Mouse (Mus musculus) embryonic facial prominence, embryonic 10.5 days (tissue): ENCODE measurements around the gene Dda1. TPM values are rescaled to one million over a fixed set of nuclear protein-coding genes. Genes with fewer than 3 reads are reported as not detected.

Experiments
- DNase-seq: peaks from one replicate; pipeline ENCODE4 v3.0.0-alpha.2; 2017; ENCODE audit warnings: low spot score
- H3K27ac ChIP-seq: fragments of 300-500 bp; sonication (generic); replicated peaks from 2 replicates; pipeline ENCODE4 v1.5.1; 2016; ENCODE audit warnings: mild to moderate bottlenecking
- H3K27me3 ChIP-seq: fragments of 300-500 bp; sonication (generic); replicated peaks from 2 replicates; pipeline ENCODE4 v1.6.1; 2016; ENCODE audit warnings: low read depth, mild to moderate bottlenecking; ENCODE audit not compliant: poor library complexity, severe bottlenecking
- H3K36me3 ChIP-seq: fragments of 300-500 bp; sonication (generic); replicated peaks from 2 replicates; pipeline ENCODE4 v1.6.1; 2016; ENCODE audit warnings: mild to moderate bottlenecking, moderate library complexity
- H3K4me1 ChIP-seq: fragments of 300-500 bp; sonication (generic); 2 replicates; pipeline ENCODE4 v1.6.1; 2016
- H3K4me3 ChIP-seq: fragments of 300-500 bp; sonication (generic); 2 replicates; pipeline ENCODE4 v1.5.1; 2016; ENCODE audit warnings: mild to moderate bottlenecking, moderate library complexity
- H3K9me3 ChIP-seq: fragments of 300-500 bp; sonication (generic); 2 replicates; pipeline ENCODE4 v1.6.1; 2016; ENCODE audit warnings: mild to moderate bottlenecking
- WGBS: fragments of 180-500 bp; shearing (Covaris S2); methylation state at CpG from one replicate; pipeline ENCODE4 v1.1.7; 2016; 5-methylcytosine and 5-hydroxymethylcytosine counted together
- polyA plus RNA-seq: library from polyadenylated mRNA; unstranded; fragments of >200 nt; fragmentation: Nextera tagmentation; extraction: Ambion mirVana; gene quantifications from 2 replicates; pipeline ENCODE4 v1.2.1, GENCODE M21; 2016

The Dda1 gene
- polyA plus RNA-seq, 1 experiment from 2014 or later = 131 TPM

DNA sequence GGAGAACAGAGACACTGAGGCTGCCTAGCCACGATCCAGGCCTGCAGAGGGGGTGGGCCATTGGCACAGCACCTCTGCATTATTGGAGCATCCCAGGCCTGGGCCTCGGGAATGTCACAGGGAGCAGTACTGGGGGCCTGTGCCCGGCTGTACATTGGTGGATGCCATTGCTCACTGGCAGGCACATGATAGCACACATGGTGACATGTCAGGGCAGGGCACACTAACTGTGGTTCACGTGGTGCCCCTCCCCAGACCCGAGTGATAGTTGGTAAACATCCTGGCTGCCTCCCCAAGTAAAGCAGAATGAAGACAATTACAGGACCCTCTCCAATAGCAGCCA is 1.9 kb downstream of the Dda1 start:
- peaks cover 71% of the 10 kb centered on the region for H3K36me3 ChIP-seq
- H3K4me1 ChIP-seq = peaks cover 25% of the 10 kb centered on the region
- H3K27ac ChIP-seq = no peak overlapping the region
- DNase-seq = no peak
- WGBS = 84% methylated on average over 5 of the region's 5 CpGs
- H3K4me3 ChIP-seq = peak overlapping the region; percentile 99
- no peaks in the 10 kb centered on the region for H3K27me3 ChIP-seq
- H3K9me3 ChIP-seq = no peaks in the 10 kb centered on the region

DNA sequence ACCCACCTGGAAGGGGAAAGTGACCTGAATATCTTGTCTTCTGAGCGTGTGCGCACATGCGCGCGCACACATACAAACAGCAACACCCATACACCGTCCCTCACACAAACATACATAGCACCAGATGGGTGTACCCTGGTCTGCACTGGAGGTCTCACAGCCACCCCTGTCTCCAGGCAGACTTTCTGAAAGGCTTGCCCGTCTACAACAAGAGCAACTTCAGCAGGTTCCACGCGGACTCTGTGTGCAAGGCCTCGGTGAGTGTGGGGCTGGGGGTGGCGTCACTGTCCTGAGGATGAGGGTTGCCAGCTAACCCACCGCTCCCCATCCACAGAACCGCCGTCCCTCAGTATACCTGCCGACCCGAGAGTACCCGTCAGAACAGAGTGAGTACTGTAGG is 2.9 kb downstream of the Dda1 start:
- Histone ChIP-seq H3K4me3 (no peak overlapping the region), H3K9me3 (no peaks in the 10 kb centered on the region), H3K4me1 (peaks cover 33% of the 10 kb centered on the region), H3K27me3 (no peaks in the 10 kb centered on the region), H3K27ac (no peak overlapping the region), H3K36me3 (peaks cover 62% of the 10 kb centered on the region)
- no peak for DNase-seq
- WGBS = 93% methylated on average over 17 of the region's 17 CpGs

GRCm38 (mm10) chr8:71472601-71473386 is 3.8 kb downstream of the Dda1 start:
- Histone ChIP-seq H3K36me3 (peaks cover 61% of the 10 kb centered on the region), H3K27me3 (0 out of 2 replicates have a peak, but pooled peaks cover 5% of the 10 kb centered on the region), H3K9me3 (no peaks in the 10 kb centered on the region), H3K27ac (no peak overlapping the region), H3K4me3 (no peak overlapping the region), H3K4me1 (peaks cover 42% of the 10 kb centered on the region)
- 86% methylated on average over 8 of the region's 8 CpGs for WGBS
- DNase-seq = no peak

DNA sequence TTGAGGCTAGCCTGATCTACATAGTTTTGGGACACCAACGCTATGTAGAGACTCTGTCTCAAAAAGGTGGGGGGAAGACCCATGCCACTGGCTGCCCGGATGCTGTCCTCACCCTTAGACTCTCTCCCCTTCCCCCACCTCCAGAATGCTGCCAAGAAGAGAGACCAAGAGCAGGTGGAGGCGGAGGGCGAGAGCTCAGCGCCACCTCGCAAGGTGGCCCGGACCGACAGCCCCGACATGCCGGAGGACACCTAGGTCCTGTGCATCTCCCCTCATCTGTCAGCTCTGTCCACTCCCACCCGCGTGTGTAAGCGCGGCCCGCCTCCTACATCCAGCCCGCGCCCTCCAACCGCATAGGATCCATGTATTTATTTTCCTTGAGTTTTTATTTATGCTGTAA is 5.3 kb downstream of the Dda1 start:
- Histone ChIP-seq H3K9me3 (no peaks in the 10 kb centered on the region), H3K4me1 (peaks cover 40% of the 10 kb centered on the region), H3K36me3 (peaks cover 74% of the 10 kb centered on the region), H3K4me3 (no peak overlapping the region), H3K27me3 (peaks cover 19% of the 10 kb centered on the region), H3K27ac (no peak overlapping the region)
- DNase-seq = no peak
- 96% methylated on average over 18 of the region's 18 CpGs for WGBS

GRCm38 (mm10) chr8:71474785-71475701 is 6.0 kb downstream of the Dda1 start:
- H3K4me1 ChIP-seq = peaks cover 34% of the 10 kb centered on the region
- H3K4me3 ChIP-seq = peak overlapping the region; percentile 71
- peaks cover 19% of the 10 kb centered on the region for H3K27me3 ChIP-seq
- H3K9me3 ChIP-seq = no peaks in the 10 kb centered on the region
- DNase-seq = no peak
- no peak overlapping the region for H3K27ac ChIP-seq
- peaks cover 81% of the 10 kb centered on the region for H3K36me3 ChIP-seq
- WGBS = 89% methylated on average over 25 of the region's 25 CpGs

DNA sequence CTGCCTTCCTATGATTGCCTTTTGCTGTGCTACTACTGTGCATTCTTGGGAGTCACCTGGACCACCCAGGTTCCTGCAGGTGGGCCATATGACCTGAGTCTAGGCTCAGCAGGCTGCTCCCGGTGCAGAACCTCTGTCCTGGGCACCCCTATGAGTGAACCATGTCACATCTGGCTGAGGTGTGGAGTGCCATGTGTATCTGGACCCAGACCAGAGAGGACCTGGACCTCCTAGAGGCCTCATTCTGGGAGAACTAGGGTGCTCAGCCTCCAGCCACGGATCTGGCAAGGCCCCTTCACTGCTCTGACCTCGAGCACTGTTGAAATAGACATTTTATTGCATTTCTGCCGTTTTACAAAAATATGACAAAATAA is 6.7 kb downstream of the Dda1 start:
- Histone ChIP-seq H3K9me3 (no peaks in the 10 kb centered on the region), H3K4me3 (peak overlapping the region; percentile 71), H3K4me1 (peaks cover 30% of the 10 kb centered on the region), H3K27ac (peak overlapping the region; percentile 88; the same call in 1 of the 2 replicates), H3K27me3 (peaks cover 24% of the 10 kb centered on the region), H3K36me3 (peaks cover 82% of the 10 kb centered on the region)
- DNase-seq = peak; percentile 20
- 31% methylated on average over 4 of the region's 4 CpGs for WGBS

DNA sequence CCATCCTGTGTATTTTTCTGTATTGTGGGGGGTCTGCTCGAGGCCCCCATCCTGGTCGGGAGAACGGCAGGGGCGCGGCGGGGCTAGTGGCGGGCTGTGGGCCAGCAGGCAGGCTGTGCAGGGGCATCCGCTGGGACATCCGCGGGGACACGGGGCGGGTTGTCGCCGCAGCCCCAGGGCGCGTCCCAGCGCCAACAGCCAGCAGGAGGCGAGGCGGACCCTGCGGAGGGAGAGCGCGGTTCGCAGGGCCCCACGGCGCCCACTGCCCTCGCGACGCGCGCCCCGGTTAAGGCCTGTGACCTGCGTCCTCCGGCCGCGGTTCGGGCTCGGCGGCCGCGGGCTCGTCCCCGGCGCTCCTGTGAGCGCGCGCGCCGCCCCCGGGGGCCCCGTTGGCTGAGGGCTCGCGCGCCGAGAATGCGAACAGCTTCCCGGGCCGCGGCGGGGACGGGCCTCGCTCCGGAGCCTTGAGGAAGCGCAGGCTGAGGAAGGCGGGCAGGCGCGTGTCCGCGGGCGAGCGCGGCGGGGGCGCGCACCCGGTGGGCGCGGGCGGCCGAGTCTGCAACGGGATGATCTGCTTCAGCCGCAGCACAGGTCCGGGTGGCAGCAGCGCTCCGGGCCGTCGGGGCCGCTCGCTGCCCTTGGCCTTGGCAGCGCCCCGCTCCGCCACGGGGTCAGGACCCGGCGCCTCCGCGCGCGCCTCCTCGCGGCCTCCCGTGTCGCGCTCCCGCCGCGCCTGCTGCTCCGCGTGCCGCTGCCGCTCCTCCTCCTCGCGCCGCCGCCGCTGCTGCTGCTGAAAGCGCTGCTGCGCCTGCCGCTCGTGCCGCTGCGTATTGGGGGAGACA is 7.3 kb downstream of the Dda1 start:
- peak; percentile 87 for DNase-seq
- Histone ChIP-seq H3K36me3 (peaks cover 82% of the 10 kb centered on the region), H3K4me1 (peaks cover 34% of the 10 kb centered on the region), H3K4me3 (peak overlapping the region; percentile 71), H3K9me3 (no peaks in the 10 kb centered on the region), H3K27me3 (peaks cover 30% of the 10 kb centered on the region), H3K27ac (peak overlapping the region; percentile 88)
- WGBS = under 1% methylated on average over 120 of the region's 121 CpGs

- no peak for DNase-seq
- Histone ChIP-seq H3K4me1 (peaks cover 40% of the 10 kb centered on the region), H3K27ac (peak overlapping the region; percentile 88), H3K4me3 (peak overlapping the region; percentile 71), H3K27me3 (peaks cover 40% of the 10 kb centered on the region), H3K36me3 (peaks cover 82% of the 10 kb centered on the region), H3K9me3 (no peaks in the 10 kb centered on the region)
- 38% methylated on average over 14 of the region's 14 CpGs for WGBS
Observed at GRCm38 (mm10) chr8:71477196-71477845, 8.3 kb downstream of the Dda1 start.

GRCm38 (mm10) chr8:71478943-71479342 is 9.9 kb downstream of the Dda1 start:
- DNase-seq = no peak
- H3K4me3 ChIP-seq = peak overlapping the region; percentile 18; the same call in 1 of the 2 replicates
- H3K27me3 ChIP-seq = peaks cover 41% of the 10 kb centered on the region
- H3K9me3 ChIP-seq = no peaks in the 10 kb centered on the region
- H3K27ac ChIP-seq = no peak overlapping the region
- H3K36me3 ChIP-seq = peaks cover 82% of the 10 kb centered on the region
- H3K4me1 ChIP-seq = peaks cover 41% of the 10 kb centered on the region
- WGBS = 93% methylated on average over 11 of the region's 11 CpGs

DNA sequence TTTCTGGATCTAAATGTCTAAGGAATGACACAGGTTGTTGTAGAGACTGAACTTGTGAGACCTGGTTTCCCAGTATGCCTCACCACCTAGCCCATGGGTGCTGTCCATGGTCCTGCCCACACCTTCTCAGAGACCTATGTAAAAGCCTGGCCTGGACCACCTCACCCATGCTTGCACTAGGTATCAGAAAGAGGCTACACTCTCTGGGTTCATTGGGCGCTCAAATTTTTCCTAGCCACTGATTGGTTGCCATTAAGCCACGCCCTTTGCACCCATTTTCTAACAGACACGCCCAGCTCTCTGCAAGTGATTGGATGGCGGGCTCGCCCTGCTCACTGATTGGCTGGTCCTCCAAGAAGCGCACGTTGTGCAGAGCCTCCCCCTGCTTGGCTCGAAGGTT is 14.9 kb downstream of the Dda1 start:
- 46% methylated on average over 8 of the region's 8 CpGs for whole genome bisulfite sequencing
- peaks cover 26% of the 10 kb centered on the region for H3K27me3 ChIP-seq
- H3K27ac ChIP-seq = no peak overlapping the region
- H3K4me3 ChIP-seq = peak overlapping the region; percentile 92
- H3K36me3 ChIP-seq = peaks cover 58% of the 10 kb centered on the region
- H3K9me3 ChIP-seq = no peaks in the 10 kb centered on the region
- DNase-seq = peak; percentile 78
- peaks cover 52% of the 10 kb centered on the region for H3K4me1 ChIP-seq

- H3K36me3 ChIP-seq = peaks cover 50% of the 10 kb centered on the region
- H3K4me1 ChIP-seq = peaks cover 61% of the 10 kb centered on the region
- peak overlapping the region; percentile 97; the same call in 1 of the 2 replicates for H3K27ac ChIP-seq
Observed at GRCm38 (mm10) chr8:71484736-71485135, 15.7 kb downstream of the Dda1 start.

More at GRCm38 (mm10) chr8:71484736-71485135, 15.7 kb downstream of the Dda1 start:
- DNase-seq = no peak
- H3K27me3 ChIP-seq = peaks cover 21% of the 10 kb centered on the region
- peak overlapping the region; percentile 92 for H3K4me3 ChIP-seq
- H3K9me3 ChIP-seq = no peaks in the 10 kb centered on the region
- 94% methylated on average over 19 of the region's 19 CpGs for WGBS
